Mouse (Mus musculus) gastrocnemius, postnatal 36 days (tissue): ENCODE results near the gene Cd200r1. TPM values are rescaled to one million over a fixed set of nuclear protein-coding genes. Genes with fewer than 3 reads are reported as not detected.

ENCODE experiments used
- total RNA-seq, 2 experiments: library from RNA; stranded (reverse); gene quantifications; 2 replicates each; pipeline ENCODE4 v1.2.3; 2021

The Cd200r1 gene
- total RNA-seq, 2 experiments from 2014 or later = 0.17 to 0.23 TPM

Other genes with a start within 250 kb of the Cd200r1 start
- gene Boc, start 206.8 kb upstream of the Cd200r1 start, total RNA-seq = 1 to 10 TPM; 3.7 to 3.8 TPM
- 1 to 10 TPM; 3.5 to 3.6 TPM for gene Nepro, start 41.4 kb upstream of the Cd200r1 start, total RNA-seq
- gene Gtpbp8, start 19.4 kb upstream of the Cd200r1 start, total RNA-seq = 10 to 100 TPM in 1 of 2 experiments, 1 to 10 TPM in 1; 8.0 to 11.1 TPM
- gene Cd200r4, start 46.0 kb downstream of the Cd200r1 start, total RNA-seq = not detected
- gene Cd200r2, start 101.4 kb downstream of the Cd200r1 start, total RNA-seq = not detected
- gene Cd200r3, start 177.9 kb downstream of the Cd200r1 start, total RNA-seq = not detected